Mouse (Mus musculus) intestine, postnatal 0 days (tissue): ENCODE results near the gene Ascc3. TPM values are rescaled to one million over a fixed set of nuclear protein-coding genes. Genes with fewer than 3 reads are reported as not detected.

Experiments
- ATAC-seq: fragments of 200-750 bp; cut with Nextera tagmentation; 2 replicates; pipeline ENCODE4 v1.8.0; 2017; ENCODE audit warnings: mild to moderate bottlenecking, moderate TSS enrichment, moderate library complexity
- H3K27ac ChIP-seq: fragments of 300-500 bp; sonication (generic); 2 replicates; pipeline ENCODE4 v1.5.1; 2014; ENCODE audit warnings: mild to moderate bottlenecking, low read depth, low read length, moderate library complexity
- H3K27me3 ChIP-seq: fragments of 300-500 bp; sonication (generic); replicated peaks from 2 replicates; pipeline ENCODE4 v1.6.1; 2014; ENCODE audit warnings: low read length, mixed read lengths; ENCODE audit not compliant: control insufficient read depth, insufficient read depth
- H3K36me3 ChIP-seq: fragments of 300-500 bp; sonication (generic); 2 replicates; pipeline ENCODE4 v1.6.1; 2014; ENCODE audit warnings: mild to moderate bottlenecking, moderate library complexity; ENCODE audit not compliant: control insufficient read depth, insufficient read depth
- H3K4me1 ChIP-seq: fragments of 300-500 bp; sonication (generic); replicated peaks from 2 replicates; pipeline ENCODE4 v1.6.1; 2014; ENCODE audit warnings: antibody characterized with exemption, low read length, mixed read lengths; ENCODE audit not compliant: control insufficient read depth, insufficient read depth
- H3K4me2 ChIP-seq: fragments of 300-500 bp; sonication (generic); replicated peaks from 2 replicates; pipeline ENCODE4 v1.6.1; 2014; ENCODE audit warnings: low read depth, mild to moderate bottlenecking, moderate library complexity
- H3K4me3 ChIP-seq: fragments of 300-500 bp; sonication (generic); 2 replicates; pipeline ENCODE4 v1.5.1; 2014; ENCODE audit warnings: low read depth, low read length
- H3K9ac ChIP-seq: fragments of 300-500 bp; sonication (generic); 2 replicates; pipeline ENCODE4 v1.6.1; 2014; ENCODE audit warnings: mild to moderate bottlenecking, low read depth, low read length
- H3K9me3 ChIP-seq: fragments of 300-500 bp; sonication (generic); 2 replicates; pipeline ENCODE4 v1.6.1; 2016; ENCODE audit warnings: mixed run types; ENCODE audit not compliant: control insufficient read depth
- CTCF ChIP-seq: sonication (generic); IDR thresholded peaks from 2 replicates; pipeline ENCODE4 v1.5.1; 2016; ENCODE audit warnings: low read depth, mild to moderate bottlenecking, control low read depth, antibody characterized with exemption, moderate library complexity
- WGBS: fragments of 180-500 bp; shearing (Covaris S2); extraction: QIAGEN DNeasy Blood & Tissue Kit; methylation state at CpG from one replicate; pipeline ENCODE4 v1.1.7; 2014; 5-methylcytosine and 5-hydroxymethylcytosine counted together
- polyA plus RNA-seq: library from polyadenylated mRNA; unstranded; fragments of >200 nt; fragmentation: Nextera tagmentation; extraction: Ambion mirVana; gene quantifications from 2 replicates; pipeline ENCODE4 v1.2.1, GENCODE M21; 2015

The Ascc3 gene
- polyA plus RNA-seq, 1 experiment from 2014 or later = 11.2 TPM

- H3K27ac ChIP-seq = no peak overlapping the region
- no peaks in the 10 kb centered on the region for H3K9me3 ChIP-seq
- whole genome bisulfite sequencing = 79% methylated on average over 4 of the region's 4 CpGs
- peaks cover 24% of the 10 kb centered on the region for H3K27me3 ChIP-seq
- no peak overlapping the region for H3K4me3 ChIP-seq
- no peak overlapping the region for H3K4me2 ChIP-seq
- no peaks in the 10 kb centered on the region for H3K4me1 ChIP-seq
- ATAC-seq = no peak
- no peaks in the 10 kb centered on the region for H3K36me3 ChIP-seq
- no peak overlapping the region for H3K9ac ChIP-seq
- TF ChIP-seq CTCF = no peak
Observed at GRCm38 (mm10) chr10:50886305-50886704, 293.8 kb downstream of the Ascc3 start.

- Histone ChIP-seq H3K27me3 (peaks cover 67% of the 10 kb centered on the region), H3K36me3 (no peaks in the 10 kb centered on the region), H3K4me1 (0 out of 2 replicates have a peak, but pooled peaks cover 3% of the 10 kb centered on the region), H3K4me3 (no peak overlapping the region), H3K27ac (no peak overlapping the region), H3K9ac (no peak overlapping the region), H3K9me3 (no peaks in the 10 kb centered on the region), H3K4me2 (no peak overlapping the region)
- ATAC-seq = no peak
- TF ChIP-seq CTCF = no peak
- WGBS = 20% methylated on average over 6 of the region's 6 CpGs
Observed at GRCm38 (mm10) chr10:50890621-50891020, 298.2 kb downstream of the Ascc3 start.

GRCm38 (mm10) chr10:50891876-50892711, 299.6 kb downstream of the Ascc3 start:
- ATAC-seq = no peak
- Histone ChIP-seq H3K9ac (no peak overlapping the region), H3K27me3 (peaks cover 82% of the 10 kb centered on the region), H3K36me3 (no peaks in the 10 kb centered on the region), H3K9me3 (no peaks in the 10 kb centered on the region), H3K4me3 (no peak overlapping the region), H3K4me2 (no peak overlapping the region), H3K27ac (no peak overlapping the region), H3K4me1 (0 out of 2 replicates have a peak, but pooled peaks cover 3% of the 10 kb centered on the region)
- no peak for TF ChIP-seq CTCF
- WGBS = 2% methylated on average over 26 of the region's 26 CpGs

GRCm38 (mm10) chr10:50892751-50893320, 300.4 kb downstream of the Ascc3 start:
- Histone ChIP-seq H3K9ac (no peak overlapping the region), H3K4me1 (0 out of 2 replicates have a peak, but pooled peaks cover 3% of the 10 kb centered on the region), H3K9me3 (no peaks in the 10 kb centered on the region), H3K4me3 (no peak overlapping the region), H3K27ac (no peak overlapping the region), H3K36me3 (no peaks in the 10 kb centered on the region), H3K4me2 (no peak overlapping the region), H3K27me3 (peaks cover 89% of the 10 kb centered on the region)
- ATAC-seq = no peak
- WGBS = 3% methylated on average over 15 of the region's 15 CpGs
- TF ChIP-seq CTCF = no peak

- H3K4me1 ChIP-seq = 0 out of 2 replicates have a peak, but pooled peaks cover 3% of the 10 kb centered on the region
- 7% methylated on average over 10 of the region's 10 CpGs for WGBS
- H3K36me3 ChIP-seq = no peaks in the 10 kb centered on the region
- H3K9me3 ChIP-seq = no peaks in the 10 kb centered on the region
- H3K9ac ChIP-seq = no peak overlapping the region
- peak overlapping the region; percentile 41; the same call in 1 of the 2 replicates for H3K4me3 ChIP-seq
- TF ChIP-seq CTCF = no peak
- H3K4me2 ChIP-seq = no peak overlapping the region
- peaks cover 96% of the 10 kb centered on the region for H3K27me3 ChIP-seq
- H3K27ac ChIP-seq = no peak overlapping the region
- ATAC-seq = no peak
Observed at GRCm38 (mm10) chr10:50893546-50893945, 301.1 kb downstream of the Ascc3 start.

GRCm38 (mm10) chr10:50894170-50894991, 301.9 kb downstream of the Ascc3 start, which contains the start of gene Sim1:
TSS of gene Sim1 (plus strand) at chr10:50894754.
- peak; percentile 66 for ATAC-seq
- Histone ChIP-seq H3K9ac (no peak within 1 kb of the TSS), H3K4me2 (peak within 1 kb of the TSS; percentile 66), H3K36me3 (no peaks in the 10 kb centered on the region), H3K27ac (no peak within 1 kb of the TSS), H3K4me3 (peak within 1 kb of the TSS; percentile 41), H3K4me1 (0 out of 2 replicates have a peak, but pooled peaks cover 3% of the 10 kb centered on the region), H3K27me3 (peaks cover 99% of the 10 kb centered on the region), H3K9me3 (no peaks in the 10 kb centered on the region)
- TF ChIP-seq CTCF = no peak
- under 1% methylated on average over 62 of the region's 62 CpGs for WGBS
